Mouse (Mus musculus): Measurements from ENCODE around the gene Adprm. TPM values are rescaled to one million over a fixed set of nuclear protein-coding genes. Genes with fewer than 3 reads are reported as not detected.
"Not testable (repeated sequence)": the region's sequence is repeated elsewhere in the genome, so short reads cannot be mapped to it uniquely, and the experiment has no call there.

Adprm gene
- polyA plus RNA-seq, 1 experiment from 2014 or later = 27.0 TPM

DNA sequence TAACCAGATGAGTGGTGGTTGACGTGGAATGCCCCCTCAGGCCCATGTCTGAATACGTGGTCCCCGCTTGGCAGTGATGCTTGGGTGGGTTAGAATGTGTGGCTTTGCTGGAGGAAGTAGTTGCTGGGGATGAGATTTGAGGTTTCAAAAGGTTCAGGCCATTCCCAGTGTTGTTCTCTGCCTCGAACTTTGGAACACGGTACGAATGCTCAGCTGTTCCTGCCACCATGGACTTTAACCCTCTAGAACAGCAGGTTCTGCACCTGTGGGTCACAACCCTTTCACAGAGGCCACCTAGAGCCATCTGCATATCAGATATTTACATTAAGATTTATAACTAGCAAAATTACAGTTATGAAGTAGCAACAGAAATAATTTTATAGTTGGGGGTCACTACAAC lies 16.2 kb downstream of the Adprm start:
- H3K36me3 ChIP-seq (replicated peaks) = peaks cover 37% of the 10 kb centered on the region
- no peak overlapping the region for H3K27ac ChIP-seq
- H3K27me3 ChIP-seq = no peaks in the 10 kb centered on the region
- ATAC-seq (ENCODE audit: low FRiP score) = no peak
- 94% methylated on average over 6 of the region's 6 CpGs for WGBS
- H3K4me3 ChIP-seq (replicated peaks) = no peak overlapping the region
- no peak overlapping the region for H3K9ac ChIP-seq
- H3K4me1 ChIP-seq = no peaks in the 10 kb centered on the region
- H3K9me3 ChIP-seq = no peaks in the 10 kb centered on the region
- no peak overlapping the region for H3K4me2 ChIP-seq

DNA sequence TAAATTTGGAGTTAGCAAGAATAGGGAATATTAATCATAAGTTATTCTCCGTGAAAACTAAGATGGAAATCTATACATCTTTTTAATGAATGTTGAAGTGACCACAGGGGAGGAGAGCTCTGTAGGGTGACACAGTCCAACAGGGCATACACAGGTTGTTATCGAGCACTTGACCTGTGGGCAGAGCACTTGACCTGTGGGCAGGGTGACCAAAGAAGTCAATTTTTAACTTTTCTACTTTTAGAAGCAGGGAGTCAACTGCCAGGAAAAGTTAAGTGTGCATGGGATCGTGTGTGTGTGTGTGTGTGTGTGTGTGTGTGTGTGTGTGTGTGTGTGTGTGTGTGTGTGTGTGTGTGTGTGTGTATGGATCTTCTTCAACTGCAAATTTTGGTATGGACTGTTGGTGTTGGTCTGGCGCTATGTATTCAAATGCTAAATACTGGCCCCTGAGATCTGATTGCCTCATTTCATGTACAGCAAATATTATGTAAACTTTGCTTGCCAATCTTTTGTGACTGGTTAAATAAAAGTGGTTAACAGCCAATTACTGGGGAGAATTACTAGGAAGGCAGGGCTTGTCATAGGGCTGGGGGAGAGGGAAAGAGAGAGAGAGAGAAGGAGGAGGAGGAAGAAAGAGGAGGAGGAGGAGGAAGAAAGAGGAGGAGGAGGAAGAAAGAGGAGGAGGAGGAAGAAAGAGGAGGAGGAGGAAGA lies 17.5 kb downstream of the Adprm start:
- ATAC-seq (ENCODE audit: low FRiP score) = no peak
- no peak overlapping the region for H3K9ac ChIP-seq
- no peak overlapping the region for H3K4me3 ChIP-seq (replicated peaks)
- no peaks in the 10 kb centered on the region for H3K4me1 ChIP-seq
- 86% methylated on average over 4 of the region's 4 CpGs for WGBS
- no peak overlapping the region for H3K27ac ChIP-seq
- H3K4me2 ChIP-seq = no peak overlapping the region
- no peaks in the 10 kb centered on the region for H3K9me3 ChIP-seq
- H3K36me3 ChIP-seq (replicated peaks) = peaks cover 24% of the 10 kb centered on the region
- H3K27me3 ChIP-seq = no peaks in the 10 kb centered on the region

DNA sequence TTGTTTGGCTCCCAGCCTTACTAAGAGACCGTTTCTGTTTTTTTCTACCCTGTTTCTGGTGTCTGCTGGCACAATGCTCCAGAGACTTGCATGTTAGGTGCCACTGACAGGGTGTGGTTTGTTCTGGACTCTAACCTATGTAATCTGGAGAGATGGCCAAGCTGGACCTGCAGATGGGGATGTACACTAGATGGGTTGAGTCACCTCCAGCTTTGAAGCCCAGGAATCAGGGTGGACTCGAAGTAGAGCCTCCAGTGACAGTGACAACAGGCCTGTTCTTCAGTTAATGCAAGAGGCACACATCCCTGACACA lies 20.8 kb downstream of the Adprm start:
- Histone ChIP-seq H3K36me3 (replicated peaks) (no peaks in the 10 kb centered on the region), H3K4me2 (no peak overlapping the region), H3K27me3 (no peaks in the 10 kb centered on the region), H3K27ac (no peak overlapping the region), H3K9me3 (no peaks in the 10 kb centered on the region), H3K9ac (no peak overlapping the region), H3K4me3 (replicated peaks) (no peak overlapping the region), H3K4me1 (no peaks in the 10 kb centered on the region)
- ATAC-seq (ENCODE audit: low FRiP score) = no peak
- WGBS = 78% methylated on average over 2 of the region's 2 CpGs

DNA sequence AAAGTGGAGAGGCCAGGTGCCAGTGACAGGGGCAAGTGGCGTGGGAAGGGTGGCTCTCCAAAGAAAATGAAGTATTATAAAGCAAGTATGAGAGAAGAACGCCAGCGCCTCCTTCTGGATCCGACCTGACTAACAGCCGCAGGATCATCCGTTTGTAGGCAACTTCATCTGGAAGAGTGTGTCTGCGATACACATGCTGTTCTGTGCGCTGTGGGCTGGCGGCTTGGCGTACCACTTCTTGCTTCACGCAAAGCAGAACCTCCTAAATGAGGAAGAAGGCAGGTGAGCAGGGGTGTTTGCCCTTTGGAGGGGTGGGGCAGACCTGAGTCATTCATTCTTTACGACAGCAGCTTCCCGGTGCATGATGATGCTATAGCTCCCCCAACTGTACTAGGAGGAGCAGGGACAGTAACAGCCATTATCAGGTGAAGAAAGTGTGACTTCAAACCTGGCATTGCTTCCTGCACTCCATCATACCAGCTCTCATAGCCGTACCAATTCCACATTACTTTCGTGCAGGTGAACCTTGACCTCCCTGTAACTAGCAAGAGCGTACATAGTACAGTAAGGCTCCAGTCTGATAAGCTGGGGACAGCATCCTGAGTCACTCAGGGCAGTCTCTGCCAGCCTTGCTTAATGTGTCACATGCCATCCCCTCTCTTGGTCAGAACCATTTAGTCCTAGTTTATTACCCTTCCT lies 21.3 kb downstream of the Adprm start:
- Histone ChIP-seq H3K27me3 (no peaks in the 10 kb centered on the region), H3K9ac (no peak overlapping the region), H3K4me2 (no peak overlapping the region), H3K4me3 (replicated peaks) (no peak overlapping the region), H3K27ac (no peak overlapping the region), H3K36me3 (replicated peaks) (no peaks in the 10 kb centered on the region), H3K9me3 (no peaks in the 10 kb centered on the region), H3K4me1 (no peaks in the 10 kb centered on the region)
- no peak for ATAC-seq (ENCODE audit: low FRiP score)
- 62% methylated on average over 16 of the region's 16 CpGs for WGBS

DNA sequence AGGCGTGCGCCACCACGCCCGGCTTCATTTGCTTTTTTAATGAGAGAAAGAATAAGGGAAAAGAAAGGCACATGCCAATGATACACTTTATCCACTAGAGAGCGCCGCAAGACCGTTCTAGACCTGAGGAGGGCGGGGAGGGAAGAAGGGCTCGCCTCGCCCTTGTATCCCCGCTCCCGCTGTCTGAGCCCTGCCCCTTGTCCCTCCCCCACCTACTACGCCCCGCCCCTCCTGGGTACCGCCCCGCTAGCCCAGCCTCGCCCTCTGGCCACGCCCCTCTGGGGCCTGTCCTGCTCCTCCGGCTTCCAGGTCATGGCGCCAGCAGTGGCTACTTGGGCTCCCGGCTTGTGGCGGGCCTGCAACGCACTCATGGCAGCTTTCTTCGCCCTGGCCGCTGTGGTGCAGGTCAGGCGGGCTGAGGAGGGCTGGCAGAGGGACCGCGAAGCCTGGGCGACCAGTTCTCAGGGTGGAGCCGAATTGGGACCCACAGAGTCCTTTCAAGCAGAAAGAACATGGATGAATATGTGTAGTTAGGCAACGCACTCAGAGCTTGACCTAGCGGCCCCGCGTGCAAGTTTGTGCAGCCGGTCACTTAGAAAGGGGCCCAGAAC lies 27.4 kb downstream of the Adprm start, which contains the start of gene Tmem220:
Gene Tmem220, plus strand, starts transcription at position 288 of the 611 bp plus-strand sequence.
- 2% methylated on average over 29 of the region's 35 CpGs for WGBS
- Histone ChIP-seq H3K9me3 (no peaks in the 10 kb centered on the region), H3K9ac (peak within 1 kb of the TSS; percentile 56), H3K4me3 (replicated peaks) (peak within 1 kb of the TSS; percentile 42), H3K4me2 (peak within 1 kb of the TSS; percentile 69), H3K27ac (no peak within 1 kb of the TSS), H3K4me1 (peaks cover 15% of the 10 kb centered on the region), H3K36me3 (replicated peaks) (no peaks in the 10 kb centered on the region), H3K27me3 (peaks cover 13% of the 10 kb centered on the region; the same call in 1 of the 2 replicates)
- peak; percentile 96 for ATAC-seq (ENCODE audit: low FRiP score)

DNA sequence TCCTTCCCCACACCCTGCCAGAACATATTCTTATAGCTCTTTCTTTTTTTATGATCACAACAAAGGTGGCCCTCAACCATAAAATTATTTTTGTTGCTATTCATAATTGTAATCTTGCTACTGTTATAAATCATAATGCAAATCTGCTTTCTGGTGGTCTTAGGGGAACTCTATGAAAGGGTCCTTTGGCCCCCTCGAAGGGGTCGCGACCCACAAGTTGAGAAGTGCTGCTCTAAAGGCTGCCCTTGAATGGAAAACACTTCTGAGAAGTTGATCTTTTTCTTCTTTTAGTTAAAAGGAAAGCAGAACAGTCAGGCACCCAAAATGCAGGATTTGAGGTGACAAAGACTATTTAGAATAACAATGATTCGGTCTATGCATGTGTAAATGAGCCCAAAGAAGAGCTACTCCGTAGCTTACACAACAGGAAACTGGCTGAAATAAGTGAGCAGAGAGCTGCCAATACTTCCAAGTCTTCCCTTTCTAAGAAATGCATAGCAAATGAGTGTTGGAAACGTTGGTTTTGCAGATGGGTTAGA lies 28.5 kb downstream of the Adprm start:
- WGBS = 14% methylated on average over 6 of the region's 6 CpGs
- Histone ChIP-seq H3K36me3 (replicated peaks) (no peaks in the 10 kb centered on the region), H3K4me2 (0 out of 2 replicates have a peak overlapping the region, but pooled peaks have one; percentile 69)

DNA sequence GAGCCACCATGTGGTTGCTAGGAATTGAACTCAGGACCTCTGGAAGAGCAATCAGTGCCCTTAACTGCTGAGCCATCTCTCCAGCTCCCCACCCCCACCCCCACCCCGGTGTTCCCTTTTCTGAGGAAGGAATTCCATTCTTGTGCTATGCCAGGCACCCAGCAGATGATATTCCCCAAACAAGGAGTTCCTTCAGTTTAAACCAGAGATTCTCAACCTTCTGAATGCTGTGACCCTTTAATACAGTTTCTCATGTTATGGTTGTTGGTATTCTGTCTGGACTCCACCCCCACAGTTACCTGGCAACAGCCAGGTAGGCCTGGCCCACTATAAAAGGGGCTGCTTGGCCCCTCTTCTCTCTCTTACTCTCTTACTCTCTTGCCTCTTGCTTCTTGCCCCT lies 29.2 kb downstream of the Adprm start:
- 48% methylated on average over 1 of the region's 1 CpGs for WGBS
- H3K27ac ChIP-seq; H3K4me3 ChIP-seq (replicated peaks); H3K36me3 ChIP-seq (replicated peaks); H3K4me2 ChIP-seq; ATAC-seq (ENCODE audit: low FRiP score); H3K9me3 ChIP-seq; H3K9ac ChIP-seq: not testable (repeated sequence)
- peaks cover 17% of the 10 kb centered on the region; the same call in 1 of the 2 replicates for H3K27me3 ChIP-seq
- peaks cover 18% of the 10 kb centered on the region for H3K4me1 ChIP-seq

More for the DNA sequence above, 28.5 kb downstream of the Adprm start:
- peaks cover 13% of the 10 kb centered on the region; the same call in 1 of the 2 replicates for H3K27me3 ChIP-seq
- peaks cover 15% of the 10 kb centered on the region for H3K4me1 ChIP-seq
- no peak overlapping the region for H3K9ac ChIP-seq
- H3K27ac ChIP-seq = no peak overlapping the region
- H3K4me3 ChIP-seq (replicated peaks) = no peak overlapping the region
- H3K9me3 ChIP-seq = no peaks in the 10 kb centered on the region
- ATAC-seq (ENCODE audit: low FRiP score) = no peak

DNA sequence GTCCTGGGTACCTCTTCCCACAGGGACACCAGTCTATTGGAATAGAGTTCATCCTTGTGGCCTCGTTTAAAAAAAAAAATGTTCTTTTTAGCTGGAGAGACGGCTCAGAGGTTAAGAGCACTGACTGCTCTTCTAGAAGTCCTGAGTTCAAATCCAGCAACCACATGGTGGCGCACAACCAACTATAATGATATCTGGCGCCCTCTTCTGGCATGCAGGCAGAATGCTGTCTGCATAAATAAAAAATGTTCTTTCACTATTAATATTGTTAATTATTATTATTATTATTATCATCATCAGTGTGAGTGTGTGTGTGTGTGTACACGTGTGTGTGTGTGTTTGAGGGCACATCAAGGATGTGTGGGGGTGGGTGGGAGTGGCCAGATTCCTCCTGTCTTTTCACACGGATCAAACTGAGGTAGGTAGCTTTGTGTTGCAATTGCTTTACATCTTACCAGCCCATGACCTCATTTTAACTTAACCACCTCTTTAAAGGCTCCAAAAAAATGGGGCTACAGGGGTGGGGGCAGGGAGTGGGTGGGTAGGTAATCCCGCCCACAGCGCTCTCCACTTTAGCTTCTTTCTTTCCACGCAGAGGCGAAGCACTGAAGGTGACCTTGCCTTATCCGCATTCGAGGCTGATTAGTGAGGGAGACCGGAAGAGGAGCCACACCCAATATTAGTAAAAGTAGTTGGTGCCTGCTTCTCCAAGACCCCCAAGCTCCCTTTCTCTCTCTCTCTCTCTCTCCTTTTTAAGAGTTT lies 29.9 kb downstream of the Adprm start:
- ATAC-seq (ENCODE audit: low FRiP score) = no peak
- Histone ChIP-seq H3K4me3 (replicated peaks) (no peak overlapping the region), H3K4me1 (peaks cover 25% of the 10 kb centered on the region), H3K9me3 (no peaks in the 10 kb centered on the region), H3K27ac (no peak overlapping the region), H3K4me2 (no peak overlapping the region), H3K36me3 (replicated peaks) (no peaks in the 10 kb centered on the region), H3K9ac (no peak overlapping the region), H3K27me3 (peaks cover 17% of the 10 kb centered on the region; the same call in 1 of the 2 replicates)
- 86% methylated on average over 13 of the region's 13 CpGs for WGBS

DNA sequence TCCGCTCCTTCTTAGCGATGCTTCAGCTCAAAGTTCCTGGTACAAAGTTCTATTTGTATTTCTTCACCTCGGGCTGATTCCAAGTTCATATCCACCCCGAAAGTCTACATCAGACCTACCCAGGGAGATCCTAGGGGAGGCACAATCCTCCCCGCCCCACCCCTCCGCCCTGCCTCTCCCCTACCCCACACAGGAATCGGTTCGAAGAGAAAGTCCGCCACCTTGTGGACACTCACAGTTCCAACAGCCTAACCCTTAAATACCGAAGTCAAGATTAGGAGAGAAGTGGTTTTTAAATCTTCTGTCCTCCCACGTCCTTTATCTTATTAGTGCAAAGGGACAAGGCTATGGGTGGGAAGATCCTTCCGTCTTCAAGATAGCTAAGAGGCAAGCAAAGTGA lies 31.4 kb downstream of the Adprm start:
- Histone ChIP-seq H3K4me1 (peaks cover 28% of the 10 kb centered on the region), H3K4me3 (replicated peaks) (peak overlapping the region; percentile 19; the same call in 1 of the 2 replicates), H3K27ac (no peak overlapping the region), H3K4me2 (peak overlapping the region; percentile 45), H3K36me3 (replicated peaks) (no peaks in the 10 kb centered on the region), H3K27me3 (peaks cover 17% of the 10 kb centered on the region; the same call in 1 of the 2 replicates), H3K9me3 (no peaks in the 10 kb centered on the region), H3K9ac (no peak overlapping the region)
- ATAC-seq (ENCODE audit: low FRiP score) = no peak; the same call in 1 of the 2 replicates
- 2% methylated on average over 12 of the region's 12 CpGs for WGBS

DNA sequence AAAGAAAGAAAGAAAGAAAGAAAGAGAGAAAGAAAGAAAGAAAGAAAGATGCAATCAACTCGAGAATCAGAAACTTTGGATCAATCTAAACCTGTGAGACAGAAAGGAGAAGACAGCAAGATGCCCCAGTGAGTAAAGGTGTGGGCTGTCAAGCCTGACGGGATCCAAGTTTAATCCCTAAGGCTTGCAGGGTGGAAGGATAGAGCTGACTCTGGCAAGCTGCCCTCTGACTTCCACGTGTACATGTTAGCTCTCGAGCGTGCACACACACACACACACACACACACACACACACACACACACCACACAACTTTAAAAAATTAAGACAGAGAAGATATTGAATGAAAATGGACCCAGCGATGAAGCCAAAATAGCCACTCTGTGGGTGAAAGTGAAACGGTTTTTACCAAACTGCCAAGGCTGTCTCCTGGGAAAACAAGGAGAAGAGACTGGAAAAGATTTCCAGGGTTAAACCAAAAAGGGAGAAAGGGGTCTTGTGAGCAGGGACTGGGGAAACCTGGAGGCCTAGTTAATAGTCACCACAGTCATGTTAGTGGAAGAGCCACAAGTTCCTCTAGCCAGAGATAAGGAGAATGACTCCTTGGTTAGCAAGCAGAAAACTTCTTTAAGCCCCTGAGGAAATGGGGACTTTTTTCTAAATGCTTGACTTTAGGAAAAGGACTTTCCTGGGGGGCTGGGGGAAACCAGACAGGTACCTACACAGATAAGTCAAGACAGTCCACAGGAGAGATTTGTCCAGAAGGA lies 32.5 kb downstream of the Adprm start:
- Histone ChIP-seq H3K4me3 (replicated peaks) (no peak overlapping the region), H3K27me3 (peaks cover 17% of the 10 kb centered on the region; the same call in 1 of the 2 replicates), H3K4me1 (peaks cover 20% of the 10 kb centered on the region), H3K4me2 (no peak overlapping the region), H3K27ac (no peak overlapping the region), H3K36me3 (replicated peaks) (no peaks in the 10 kb centered on the region), H3K9me3 (no peaks in the 10 kb centered on the region), H3K9ac (no peak overlapping the region)
- 68% methylated on average over 7 of the region's 7 CpGs for WGBS
- no peak for ATAC-seq (ENCODE audit: low FRiP score)

All from forebrain, embryonic 12.5 days (tissue).